Mouse (Mus musculus): Measurements from ENCODE around the gene Cdx4. TPM values are rescaled to one million over a fixed set of nuclear protein-coding genes. Genes with fewer than 3 reads are reported as not detected.

Gene Cdx4
- polyA plus RNA-seq (2012; rRNA removed), result not detected in 2 replicates

GRCm38 (mm10) chrX:103321146-103321545 is at the start of gene Cdx4:
TSS of gene Cdx4 (plus strand) at chrX:103321398.
- no peak for DNase-seq (ENCODE audit: low read depth)

GRCm38 (mm10) chrX:103274325-103274724 is 46.9 kb upstream of the Cdx4 start:
- no peak for DNase-seq (ENCODE audit: low read depth)

GRCm38 (mm10) chrX:103286899-103287722 is 34.1 kb upstream of the Cdx4 start:
- no peak for DNase-seq (ENCODE audit: low read depth)

GRCm38 (mm10) chrX:103287846-103288377 is 33.3 kb upstream of the Cdx4 start:
- no peak for DNase-seq (ENCODE audit: low read depth)

GRCm38 (mm10) chrX:103288485-103289330 is 32.5 kb upstream of the Cdx4 start:
- no peak for DNase-seq (ENCODE audit: low read depth)

GRCm38 (mm10) chrX:103298937-103299336 is 22.3 kb upstream of the Cdx4 start:
- no peak for DNase-seq (ENCODE audit: low read depth)

GRCm38 (mm10) chrX:103308262-103308661 is 12.9 kb upstream of the Cdx4 start:
- no peak for DNase-seq (ENCODE audit: low read depth)

- no peak for DNase-seq (ENCODE audit: low read depth)
These were observed 9.5 kb upstream of the Cdx4 start for GRCm38 (mm10) chrX:103311723-103312122.

- no peak for DNase-seq (ENCODE audit: low read depth)
These were observed 7.1 kb upstream of the Cdx4 start for GRCm38 (mm10) chrX:103314146-103314545.

GRCm38 (mm10) chrX:103325900-103326299 is 4.7 kb downstream of the Cdx4 start:
- DNase-seq (ENCODE audit: low read depth), result no peak

- DNase-seq (ENCODE audit: low read depth), result no peak
These were observed 8.2 kb downstream of the Cdx4 start for GRCm38 (mm10) chrX:103329386-103329785.

- DNase-seq (ENCODE audit: low read depth), result no peak
These were observed 10.1 kb downstream of the Cdx4 start for GRCm38 (mm10) chrX:103331125-103331858.

- no peak for DNase-seq (ENCODE audit: low read depth)
These were observed 20.3 kb downstream of the Cdx4 start for GRCm38 (mm10) chrX:103341369-103342113.

- no peak for DNase-seq (ENCODE audit: low read depth)
These were observed 34.6 kb downstream of the Cdx4 start for GRCm38 (mm10) chrX:103355784-103356183.

GRCm38 (mm10) chrX:103356287-103356686 is 35.1 kb downstream of the Cdx4 start, which contains the start of gene Chic1:
TSS of gene Chic1 (plus strand) at chrX:103356476.
- no peak for DNase-seq (ENCODE audit: low read depth)

GRCm38 (mm10) chrX:103356761-103357236 is 35.6 kb downstream of the Cdx4 start:
- DNase-seq (ENCODE audit: low read depth), result no peak

- DNase-seq (ENCODE audit: low read depth), result no peak
These were observed 45.0 kb downstream of the Cdx4 start for GRCm38 (mm10) chrX:103366201-103366600.

GRCm38 (mm10) chrX:103368650-103369049 is 47.5 kb downstream of the Cdx4 start:
- DNase-seq (ENCODE audit: low read depth), result no peak

- no peak for DNase-seq (ENCODE audit: low read depth)
These were observed 50.0 kb downstream of the Cdx4 start for GRCm38 (mm10) chrX:103371221-103371620.

GRCm38 (mm10) chrX:103371627-103372026 is 50.4 kb downstream of the Cdx4 start:
- DNase-seq (ENCODE audit: low read depth), result no peak

- DNase-seq (ENCODE audit: low read depth), result no peak
These were observed 53.1 kb downstream of the Cdx4 start for GRCm38 (mm10) chrX:103374250-103374649.
